Mouse (Mus musculus) olfactory bulb, adult 2 months (tissue): ENCODE measurements around the gene Asb8.

Experiments
- CTCF ChIP-seq: fragments of 200-500 bp; IDR thresholded peaks from 2 replicates; pipeline ENCODE4 v1.5.1; 2012; ENCODE audit warnings: low read depth, mild to moderate bottlenecking, low read length, moderate library complexity; ENCODE audit not compliant: insufficient read depth
- POLR2A ChIP-seq: fragments of 200-500 bp; IDR thresholded peaks from 2 replicates; pipeline ENCODE4 v1.6.1; 2012; ENCODE audit warnings: mild to moderate bottlenecking, low read depth, low read length, moderate library complexity; ENCODE audit not compliant: insufficient read depth

DNA sequence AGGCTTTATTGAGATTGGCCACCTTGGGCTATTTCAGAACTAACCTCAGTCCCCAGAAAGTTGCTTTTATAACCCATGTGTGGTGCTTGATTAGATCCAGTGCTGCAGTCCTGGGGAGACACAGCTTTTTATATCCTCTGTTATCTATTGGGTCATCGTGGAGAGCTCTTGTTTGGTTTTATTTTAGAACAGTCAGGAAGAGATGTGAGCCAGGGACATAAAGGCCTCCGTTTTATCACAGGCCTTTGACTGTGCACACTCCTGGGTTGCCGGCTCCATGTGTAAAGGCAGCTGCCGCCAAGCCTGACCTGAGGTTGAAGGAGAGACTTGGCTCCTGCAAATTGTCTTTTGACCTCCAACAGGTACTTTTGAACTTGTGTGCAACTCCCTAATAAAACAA is 2.9 kb downstream of the Asb8 start:
- TF ChIP-seq POLR2A (no peak), CTCF (no peak)
